Mouse (Mus musculus): Measurements from ENCODE around the gene Gm10334.
"Not testable (repeated sequence)": the region's sequence is repeated elsewhere in the genome, so short reads cannot be mapped to it uniquely, and the experiment has no call there.

Gm10334 gene

DNA sequence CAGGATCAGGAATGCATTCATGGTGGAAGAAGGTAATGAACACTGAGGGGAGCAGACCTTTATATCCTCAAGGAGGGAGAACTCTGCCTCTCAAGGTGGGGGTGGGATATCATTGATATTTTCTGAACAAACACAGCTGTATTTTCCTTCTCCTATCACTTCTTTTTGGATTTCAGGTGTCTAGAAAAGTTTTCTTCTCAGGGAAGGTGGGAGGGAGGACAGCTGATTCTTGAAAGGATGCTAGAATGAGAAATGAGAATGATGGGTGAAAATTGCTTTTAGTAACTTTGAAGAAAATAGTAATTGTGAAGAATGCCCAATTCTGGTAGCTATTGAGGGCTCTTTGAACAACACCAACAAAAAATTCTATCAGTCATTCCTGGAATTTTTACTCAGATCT lies at the start of gene Gm10334:
Gene Gm10334, minus strand, starts transcription at position 101 of the 400 bp plus-strand sequence.
- not testable (repeated sequence) for DNase-seq

GRCm38 (mm10) chr6:41458632-41459031 lies 12.7 kb upstream of the Gm10334 start, which contains the start of gene Prss1:
Gene Prss1 (plus strand): TSS chr6:41458932.
- DNase-seq, result not testable (repeated sequence)

DNA sequence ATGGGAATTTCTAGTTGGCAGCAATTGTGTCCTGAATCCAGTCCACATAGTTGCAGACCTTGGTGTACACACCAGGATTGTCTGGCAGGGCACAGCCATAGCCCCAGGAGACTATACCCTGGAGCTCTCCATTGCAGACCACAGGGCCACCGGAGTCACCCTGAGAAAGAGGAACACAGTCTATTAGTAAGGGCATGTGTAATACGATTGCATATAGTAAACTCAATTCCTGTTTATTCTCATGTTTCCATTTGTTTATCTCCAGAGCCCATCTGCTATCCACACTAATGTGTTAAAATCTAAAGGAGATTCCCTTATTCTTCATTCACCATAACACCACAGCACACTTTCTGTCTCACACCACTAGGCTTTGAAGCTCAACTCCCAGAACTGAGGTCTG lies 3.7 kb downstream of the Gm10334 start:
- not testable (repeated sequence) for DNase-seq
